Mouse (Mus musculus) gastrocnemius, postnatal 4 days (tissue): ENCODE measurements at regions not wholly inside any gene's neighbourhood (a gene's known extent, or its start where the extent isn't known, plus 50 kb on each side); places are given as distances from the start of the nearest gene placed in this dataset.

ENCODE experiments used
- DNase-seq, 2 experiments: peaks; one replicate each; pipeline ENCODE4 v3.0.0; 2021 to 2022; ENCODE audit warnings: low spot score in 2 of 2, mixed read lengths in 2 of 2

GRCm38 (mm10) chr7:67817556-67817955 lies 58.0 kb upstream of the Synm start:
- DNase-seq = no peak

- DNase-seq = no peak
Observed at GRCm38 (mm10) chr7:67814861-67815260, 55.3 kb upstream of the Synm start.
